Mouse (Mus musculus) heart, embryonic 12.5 days (tissue): ENCODE results near the gene Naif1. TPM values are rescaled to one million over a fixed set of nuclear protein-coding genes. Genes with fewer than 3 reads are reported as not detected.

ENCODE experiments used
- ATAC-seq: fragments of 200-750 bp; cut with Nextera tagmentation; 2 replicates; pipeline ENCODE4 v1.8.0; 2017; ENCODE audit warnings: moderate TSS enrichment, moderate library complexity; ENCODE audit not compliant: insufficient number of reproducible peaks, low FRiP score
- H3K27ac ChIP-seq: fragments of 300-500 bp; sonication (generic); 2 replicates; pipeline ENCODE4 v1.5.1; 2016; ENCODE audit warnings: mild to moderate bottlenecking, moderate library complexity; ENCODE audit not compliant: poor library complexity, severe bottlenecking
- H3K27me3 ChIP-seq: fragments of 300-500 bp; sonication (generic); replicated peaks from 2 replicates; pipeline ENCODE4 v1.6.1; 2016; ENCODE audit warnings: mild to moderate bottlenecking, moderate library complexity
- H3K36me3 ChIP-seq: fragments of 300-500 bp; sonication (generic); 2 replicates; pipeline ENCODE4 v1.6.1; 2016; ENCODE audit warnings: mild to moderate bottlenecking, moderate library complexity
- H3K4me1 ChIP-seq: fragments of 300-500 bp; sonication (generic); replicated peaks from 2 replicates; pipeline ENCODE4 v1.6.1; 2016; ENCODE audit warnings: mild to moderate bottlenecking
- H3K4me2 ChIP-seq: fragments of 300-500 bp; sonication (generic); 2 replicates; pipeline ENCODE4 v1.6.1; 2016; ENCODE audit warnings: mild to moderate bottlenecking, moderate library complexity
- H3K4me3 ChIP-seq: fragments of 300-500 bp; sonication (generic); 2 replicates; pipeline ENCODE4 v1.5.1; 2016; ENCODE audit warnings: mild to moderate bottlenecking
- H3K9ac ChIP-seq: fragments of 300-500 bp; sonication (generic); 2 replicates; pipeline ENCODE4 v1.6.1; 2016; ENCODE audit warnings: mild to moderate bottlenecking, moderate library complexity
- H3K9me3 ChIP-seq: fragments of 300-500 bp; sonication (generic); replicated peaks from 2 replicates; pipeline ENCODE4 v1.6.1; 2016; ENCODE audit warnings: mild to moderate bottlenecking, moderate library complexity
- WGBS: fragments of 180-500 bp; shearing (Covaris S2); methylation state at CpG from one replicate; pipeline ENCODE4 v1.1.7; 2016; 5-methylcytosine and 5-hydroxymethylcytosine counted together
- polyA plus RNA-seq: library from polyadenylated mRNA; unstranded; fragments of >200 nt; fragmentation: Nextera tagmentation; extraction: Ambion mirVana; gene quantifications from 2 replicates; pipeline ENCODE4 v1.2.1, GENCODE M21; 2016

Naif1 gene
- polyA plus RNA-seq, 1 experiment from 2014 or later: 5.4 TPM

- Histone ChIP-seq H3K4me2 (no peak overlapping the region), H3K4me3 (no peak overlapping the region), H3K36me3 (0 out of 2 replicates have a peak, but pooled peaks cover 2% of the 10 kb centered on the region), H3K27me3 (no peaks in the 10 kb centered on the region), H3K27ac (no peak overlapping the region), H3K9ac (no peak overlapping the region), H3K9me3 (no peaks in the 10 kb centered on the region), H3K4me1 (peaks cover 55% of the 10 kb centered on the region)
- no peak for ATAC-seq
- 74% methylated on average over 4 of the region's 4 CpGs for WGBS
These were observed 20.9 kb upstream of the Naif1 start for GRCm38 (mm10) chr2:32429215-32429891.

GRCm38 (mm10) chr2:32430701-32431676 is 19.3 kb upstream of the Naif1 start:
- Histone ChIP-seq H3K9ac (peak overlapping the region; percentile 68), H3K36me3 (0 out of 2 replicates have a peak, but pooled peaks cover 2% of the 10 kb centered on the region), H3K4me2 (peak overlapping the region; percentile 73), H3K9me3 (no peaks in the 10 kb centered on the region), H3K4me3 (peak overlapping the region; percentile 50), H3K27me3 (no peaks in the 10 kb centered on the region), H3K4me1 (peaks cover 41% of the 10 kb centered on the region), H3K27ac (peak overlapping the region; percentile 63)
- peak; percentile 86 for ATAC-seq
- WGBS: 12% methylated on average over 18 of the region's 18 CpGs

GRCm38 (mm10) chr2:32436686-32437372 is 13.4 kb upstream of the Naif1 start:
- Histone ChIP-seq H3K4me2 (no peak overlapping the region), H3K4me3 (no peak overlapping the region), H3K9me3 (no peaks in the 10 kb centered on the region), H3K27ac (peak overlapping the region; percentile 89), H3K27me3 (no peaks in the 10 kb centered on the region), H3K36me3 (0 out of 2 replicates have a peak, but pooled peaks cover 2% of the 10 kb centered on the region), H3K4me1 (peaks cover 43% of the 10 kb centered on the region), H3K9ac (0 out of 2 replicates have a peak overlapping the region, but pooled peaks have one; percentile 42)
- WGBS: 62% methylated on average over 3 of the region's 3 CpGs
- ATAC-seq: peak; percentile 60; the same call in 1 of the 2 replicates

GRCm38 (mm10) chr2:32437612-32438166 is 12.6 kb upstream of the Naif1 start:
- H3K36me3 ChIP-seq: 0 out of 2 replicates have a peak, but pooled peaks cover 2% of the 10 kb centered on the region
- peak overlapping the region; percentile 89 for H3K27ac ChIP-seq
- no peak for ATAC-seq
- H3K9me3 ChIP-seq: no peaks in the 10 kb centered on the region
- no peaks in the 10 kb centered on the region for H3K27me3 ChIP-seq
- peak overlapping the region; percentile 15; the same call in 1 of the 2 replicates for H3K9ac ChIP-seq
- WGBS: 65% methylated on average over 2 of the region's 2 CpGs
- H3K4me1 ChIP-seq: peaks cover 43% of the 10 kb centered on the region
- H3K4me3 ChIP-seq: no peak overlapping the region
- no peak overlapping the region for H3K4me2 ChIP-seq

GRCm38 (mm10) chr2:32438733-32439132 is 11.5 kb upstream of the Naif1 start:
- Histone ChIP-seq H3K27me3 (no peaks in the 10 kb centered on the region), H3K27ac (no peak overlapping the region), H3K36me3 (no peaks in the 10 kb centered on the region), H3K4me2 (no peak overlapping the region), H3K9me3 (no peaks in the 10 kb centered on the region), H3K9ac (no peak overlapping the region), H3K4me3 (no peak overlapping the region), H3K4me1 (peaks cover 47% of the 10 kb centered on the region)
- WGBS: 84% methylated on average over 3 of the region's 3 CpGs
- ATAC-seq: no peak

GRCm38 (mm10) chr2:32439177-32439576 is 11.1 kb upstream of the Naif1 start:
- no peak for ATAC-seq

GRCm38 (mm10) chr2:32440164-32440563 is 10.1 kb upstream of the Naif1 start:
- WGBS: 52% methylated on average over 2 of the region's 2 CpGs
- no peak for ATAC-seq
- Histone ChIP-seq H3K27ac (peak overlapping the region; percentile 5), H3K36me3 (peaks cover 6% of the 10 kb centered on the region), H3K9me3 (no peaks in the 10 kb centered on the region), H3K9ac (no peak overlapping the region), H3K4me2 (no peak overlapping the region), H3K4me3 (no peak overlapping the region), H3K27me3 (no peaks in the 10 kb centered on the region), H3K4me1 (peaks cover 47% of the 10 kb centered on the region)

More at GRCm38 (mm10) chr2:32439177-32439576, 11.1 kb upstream of the Naif1 start:
- 70% methylated on average over 6 of the region's 6 CpGs for WGBS
- no peak overlapping the region for H3K9ac ChIP-seq
- H3K4me1 ChIP-seq: peaks cover 47% of the 10 kb centered on the region
- no peak overlapping the region for H3K4me3 ChIP-seq
- H3K4me2 ChIP-seq: no peak overlapping the region
- H3K9me3 ChIP-seq: no peaks in the 10 kb centered on the region
- no peaks in the 10 kb centered on the region for H3K27me3 ChIP-seq
- H3K27ac ChIP-seq: no peak overlapping the region
- no peaks in the 10 kb centered on the region for H3K36me3 ChIP-seq

GRCm38 (mm10) chr2:32440632-32441031 is 9.6 kb upstream of the Naif1 start:
- no peak for ATAC-seq
- 75% methylated on average over 1 of the region's 1 CpGs for WGBS
- Histone ChIP-seq H3K4me3 (no peak overlapping the region), H3K4me2 (no peak overlapping the region), H3K9ac (peak overlapping the region; percentile 2; the same call in 1 of the 2 replicates), H3K27me3 (no peaks in the 10 kb centered on the region), H3K9me3 (no peaks in the 10 kb centered on the region), H3K36me3 (peaks cover 8% of the 10 kb centered on the region), H3K4me1 (peaks cover 47% of the 10 kb centered on the region), H3K27ac (no peak overlapping the region)

- Histone ChIP-seq H3K4me3 (no peak overlapping the region), H3K9ac (no peak overlapping the region), H3K9me3 (no peaks in the 10 kb centered on the region), H3K27me3 (no peaks in the 10 kb centered on the region), H3K4me1 (peaks cover 40% of the 10 kb centered on the region), H3K27ac (no peak overlapping the region), H3K36me3 (peaks cover 8% of the 10 kb centered on the region), H3K4me2 (no peak overlapping the region)
- ATAC-seq: no peak
- 87% methylated on average over 2 of the region's 2 CpGs for WGBS
These were observed 8.7 kb upstream of the Naif1 start for GRCm38 (mm10) chr2:32441550-32441949.

GRCm38 (mm10) chr2:32445535-32445934 is 4.7 kb upstream of the Naif1 start:
- WGBS: 76% methylated on average over 1 of the region's 1 CpGs
- H3K36me3 ChIP-seq: peaks cover 8% of the 10 kb centered on the region
- no peaks in the 10 kb centered on the region for H3K9me3 ChIP-seq
- no peaks in the 10 kb centered on the region for H3K27me3 ChIP-seq
- no peak overlapping the region for H3K4me2 ChIP-seq
- no peak for ATAC-seq
- H3K4me1 ChIP-seq: peaks cover 42% of the 10 kb centered on the region
- H3K27ac ChIP-seq: no peak overlapping the region
- H3K4me3 ChIP-seq: no peak overlapping the region
- H3K9ac ChIP-seq: no peak overlapping the region
